Mouse (Mus musculus) cerebellum, adult 9-10 months (tissue): ENCODE data around the gene Nrbp1.
A peak's percentile ranks its signal among the peaks of the same experiment; 100 is the strongest.

Source experiments
- DNase-seq: peaks from one replicate; pipeline ENCODE4 v3.0.0; 2022

The Nrbp1 gene

DNA sequence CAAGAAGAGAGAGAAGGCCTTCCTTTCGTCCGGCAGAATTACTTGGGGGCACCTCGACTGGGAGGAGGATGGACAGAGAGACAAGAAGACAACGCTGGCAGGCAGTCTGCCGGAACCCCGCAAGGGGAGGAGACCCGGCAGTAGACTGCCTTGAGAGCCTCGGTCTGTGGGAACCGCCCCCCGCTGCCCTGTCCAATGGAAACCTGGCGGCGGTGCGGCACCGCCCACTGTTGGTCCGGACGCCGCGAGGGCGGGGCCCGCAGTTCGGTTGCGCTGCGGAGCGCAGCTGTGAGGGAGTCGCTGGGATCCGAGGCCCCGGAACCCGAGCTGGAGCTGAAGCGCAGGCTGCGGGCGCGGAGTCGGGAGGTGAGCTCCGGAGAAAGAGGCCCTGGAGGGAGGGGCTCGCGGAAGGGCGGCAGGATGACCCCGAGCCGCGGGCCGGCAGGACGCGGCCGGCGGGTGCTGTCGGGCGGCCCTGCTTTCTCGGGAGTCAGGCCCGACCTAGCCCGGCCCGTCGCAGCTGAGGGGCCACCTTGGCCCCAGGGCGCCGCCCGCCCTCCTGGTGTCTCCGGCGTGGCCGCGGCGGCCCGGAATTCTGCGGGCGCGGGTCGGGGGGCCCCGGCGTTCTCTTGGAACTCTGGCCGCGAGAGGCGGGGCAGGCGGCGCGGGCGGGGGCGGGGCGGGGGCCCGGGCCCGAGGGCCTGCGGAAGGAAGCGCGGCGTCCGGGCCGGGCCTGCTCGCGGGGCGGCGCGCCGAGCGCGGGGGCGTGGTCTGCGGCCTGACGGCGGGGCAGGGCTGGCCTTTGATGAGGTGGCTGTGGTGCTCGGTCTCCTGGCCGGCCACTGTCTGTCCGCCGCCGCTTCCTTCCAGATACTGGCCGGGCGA is at the start of gene Nrbp1, which contains the start of gene Gm9970:
TSS of gene Nrbp1 (plus strand) at position 228 of the 885 bp plus-strand sequence.
TSS of gene Gm9970 (minus strand) at position 596 of the 885 bp plus-strand sequence.
- DNase-seq: peak; percentile 95

DNA sequence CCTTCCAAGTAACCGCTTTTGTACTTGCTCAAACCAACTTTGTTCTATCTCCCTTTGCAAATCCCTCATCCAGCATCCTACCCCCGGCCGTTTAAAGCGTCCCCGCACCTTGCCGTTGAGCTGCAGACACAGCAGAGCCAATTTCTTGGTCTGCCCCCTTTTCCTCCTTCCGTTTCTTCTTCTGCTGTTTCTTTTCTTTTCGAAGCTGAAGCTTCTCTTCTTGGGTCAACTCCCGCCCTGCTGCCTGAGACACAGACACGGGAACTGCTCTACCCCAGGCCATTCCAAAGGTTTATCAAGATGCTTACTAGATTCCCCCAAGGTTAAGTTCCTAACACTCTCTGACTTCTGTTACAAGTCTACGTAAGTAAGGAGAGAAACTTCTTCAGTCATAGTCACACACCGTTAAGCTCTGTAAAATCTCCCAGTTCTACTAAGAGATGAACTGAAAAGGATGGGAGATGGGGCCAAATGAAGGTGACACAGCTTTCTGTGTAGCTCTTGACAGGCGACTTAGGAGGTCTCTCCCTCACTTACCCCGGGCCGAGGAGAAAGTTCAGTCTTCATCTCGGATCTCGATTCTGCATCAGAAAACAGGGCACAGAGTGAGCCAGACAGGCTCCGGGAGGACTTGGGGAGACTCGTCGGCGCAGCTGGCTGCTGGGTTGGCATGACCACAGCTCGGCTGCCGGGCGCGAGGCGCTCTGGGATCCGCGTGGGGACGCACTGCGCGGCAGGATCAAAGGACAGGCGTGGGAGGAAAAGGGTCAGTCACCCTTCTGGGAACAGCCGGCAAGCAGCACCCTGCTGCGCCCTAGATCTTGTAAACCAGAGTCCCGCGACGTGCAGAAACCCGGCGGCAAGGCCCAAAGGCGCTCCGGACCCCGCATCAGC is 48.4 kb upstream of the Nrbp1 start:
- DNase-seq: no peak

DNA sequence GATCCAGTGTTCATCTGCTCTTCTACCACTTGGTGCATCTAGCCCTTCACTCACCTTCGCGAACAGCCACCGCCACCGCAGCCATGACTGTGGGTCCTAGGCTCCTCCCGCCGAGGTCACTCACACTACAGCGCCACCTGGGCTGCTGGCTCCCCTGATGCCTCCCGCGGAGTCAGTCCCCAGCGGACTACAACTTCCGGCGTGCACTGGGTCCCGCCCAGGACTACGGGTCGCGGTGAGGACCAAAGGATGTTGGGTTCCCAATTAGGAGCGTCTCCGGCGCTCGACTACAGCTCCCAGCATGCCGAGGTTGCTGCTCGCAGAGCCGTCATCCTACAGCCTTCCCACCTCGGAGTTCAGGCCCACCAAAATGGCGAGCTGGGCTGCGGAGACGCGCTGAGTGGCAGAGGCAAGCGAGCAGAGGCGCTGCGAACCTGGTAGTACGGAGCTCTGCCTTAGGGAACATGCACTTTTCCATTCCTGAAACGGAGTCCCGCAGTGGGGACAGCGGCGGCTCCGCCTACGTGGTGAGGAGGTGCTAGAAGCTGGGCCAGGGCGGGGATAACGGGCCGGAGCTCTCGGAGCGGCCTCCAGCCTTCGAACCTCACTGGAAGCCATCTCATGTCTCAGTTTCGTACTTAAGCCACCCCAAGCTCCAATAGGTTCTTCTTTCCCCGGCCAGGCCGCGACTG is 47.6 kb upstream of the Nrbp1 start, which contains the start of the genes Snx17 and Eif2b4:
TSS of gene Snx17 (plus strand) at position 289 of the 692 bp plus-strand sequence.
TSS of gene Eif2b4 (minus strand) at position 492 of the 692 bp plus-strand sequence.
- peak; percentile 99 for DNase-seq

DNA sequence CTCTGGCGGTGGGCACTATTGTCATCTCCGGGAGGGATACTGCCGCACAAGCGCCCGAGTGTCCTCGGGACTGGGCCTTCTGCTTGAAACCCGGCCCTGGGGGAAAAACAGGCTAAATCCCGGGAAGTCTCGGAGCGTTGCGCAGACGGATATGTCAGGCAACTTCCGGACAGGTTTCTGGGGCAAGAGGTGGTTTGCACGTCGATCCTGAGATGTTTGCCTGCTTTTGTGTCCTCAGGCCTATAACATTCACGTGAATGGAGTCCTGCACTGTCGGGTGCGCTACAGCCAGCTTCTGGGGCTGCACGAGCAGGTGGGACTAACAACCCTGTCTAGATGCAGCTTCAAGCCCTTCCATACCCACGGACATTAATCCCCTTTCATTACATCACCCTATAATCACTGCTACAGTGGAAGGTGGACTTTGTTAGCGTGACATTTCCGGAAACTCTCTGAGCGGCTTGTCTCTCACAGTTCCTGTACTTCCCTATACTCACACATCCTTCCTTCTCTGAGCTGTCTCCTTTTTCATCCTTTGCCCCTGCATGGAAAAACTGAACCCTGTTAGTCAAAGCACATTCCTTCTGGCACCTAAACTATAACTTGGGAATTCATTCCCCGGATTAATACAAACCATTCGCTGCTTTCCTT is 46.9 kb upstream of the Nrbp1 start:
- DNase-seq: no peak

DNA sequence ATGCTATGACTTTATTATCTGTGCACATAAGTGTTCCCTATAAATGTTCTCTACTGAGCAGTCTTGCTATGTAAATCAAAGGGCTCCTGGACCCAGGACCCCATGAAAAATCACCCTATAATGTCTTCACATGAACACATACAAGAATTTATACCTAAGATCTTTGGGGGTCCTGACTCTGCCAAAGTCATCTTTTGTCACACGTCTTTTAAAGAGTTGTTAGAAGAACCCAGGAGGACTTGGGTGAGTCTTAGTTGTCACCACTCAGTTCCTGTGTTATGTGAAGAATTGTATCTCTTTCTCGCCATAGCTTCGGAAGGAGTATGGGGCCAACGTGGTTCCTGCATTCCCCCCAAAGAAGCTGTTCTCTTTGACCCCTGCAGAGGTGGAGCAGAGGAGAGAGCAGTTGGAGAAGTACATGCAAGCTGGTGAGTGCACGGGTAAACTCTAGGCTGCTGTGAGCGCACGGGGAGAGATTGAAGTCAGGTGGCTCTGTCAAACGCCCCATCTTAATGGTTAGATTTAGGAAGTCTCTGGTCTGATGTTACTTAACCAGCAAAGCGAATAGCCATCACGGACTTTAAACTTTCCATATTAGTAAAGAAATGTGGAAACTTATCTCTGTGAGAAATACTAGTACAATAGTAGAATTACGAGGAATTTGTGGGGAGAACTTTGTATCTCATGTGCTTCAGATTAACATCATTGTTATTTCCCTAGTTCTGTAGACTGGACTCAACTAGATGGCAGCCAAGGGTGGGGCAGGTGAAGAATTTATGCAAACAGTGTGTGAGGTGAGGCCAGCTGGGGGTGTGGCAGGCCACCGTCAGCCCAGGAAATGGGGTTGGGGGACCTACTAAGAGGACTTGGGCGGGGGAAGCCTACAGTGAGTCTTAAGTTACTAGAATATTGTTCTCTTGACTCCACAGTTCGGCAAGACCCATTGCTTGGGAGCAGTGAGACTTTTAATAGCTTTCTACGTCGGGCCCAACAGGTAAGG is 45.9 kb upstream of the Nrbp1 start:
- no peak for DNase-seq

DNA sequence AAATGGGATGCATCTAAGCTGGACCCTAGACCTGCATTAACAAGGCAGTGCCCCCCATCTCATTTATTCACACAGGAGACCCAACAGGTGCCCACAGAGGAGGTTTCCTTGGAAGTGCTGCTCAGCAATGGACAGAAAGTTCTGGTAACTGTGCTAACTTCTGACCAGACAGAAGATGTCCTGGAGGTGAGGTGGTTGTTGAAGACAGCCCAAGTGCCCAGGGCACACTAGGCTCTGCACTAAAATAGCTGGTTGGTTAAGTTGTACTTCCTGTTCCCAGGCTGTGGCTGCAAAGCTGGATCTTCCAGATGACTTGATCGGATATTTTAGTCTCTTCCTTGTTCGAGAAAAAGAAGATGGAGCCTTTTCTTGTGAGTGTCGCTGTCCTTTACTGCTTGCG is 45.0 kb upstream of the Nrbp1 start:
- no peak for DNase-seq

DNA sequence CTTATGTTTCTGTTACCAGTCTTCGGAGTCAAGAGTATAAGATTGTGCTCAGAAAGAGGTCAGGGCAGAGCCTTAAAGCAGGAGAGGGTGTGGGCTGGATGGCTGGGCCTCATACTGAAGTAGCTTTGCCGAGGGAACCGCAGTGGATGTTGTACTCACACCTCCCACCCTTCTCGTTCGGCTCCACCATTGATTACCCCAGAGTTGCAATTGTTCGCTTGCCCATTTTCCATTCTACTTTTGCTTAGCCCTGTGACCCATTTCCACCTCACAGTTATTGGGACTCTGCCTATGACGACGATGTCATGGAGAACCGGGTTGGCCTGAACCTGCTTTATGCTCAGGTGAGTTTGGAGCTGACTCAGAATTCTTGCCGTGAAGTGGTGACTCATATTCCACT is 44.5 kb upstream of the Nrbp1 start:
- DNase-seq: no peak

DNA sequence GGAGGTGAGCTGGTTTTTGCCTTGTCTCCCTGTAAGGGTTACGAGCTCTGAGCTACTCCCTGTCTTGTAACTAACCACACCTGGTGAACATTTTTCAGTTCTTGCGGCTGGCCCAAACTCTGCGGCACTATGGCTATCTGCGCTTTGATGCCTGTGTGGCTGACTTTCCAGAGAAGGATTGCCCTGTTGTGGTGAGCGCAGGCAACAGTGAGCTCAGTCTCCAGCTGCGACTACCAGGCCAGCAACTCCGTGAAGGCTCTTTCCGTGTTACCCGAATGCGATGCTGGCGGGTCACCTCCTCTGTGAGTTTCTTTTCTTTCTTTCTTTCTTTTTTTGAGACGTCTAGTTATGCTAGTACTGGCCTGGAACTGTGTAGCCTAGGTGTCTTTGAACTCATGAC is 43.6 kb upstream of the Nrbp1 start:
- no peak for DNase-seq

DNA sequence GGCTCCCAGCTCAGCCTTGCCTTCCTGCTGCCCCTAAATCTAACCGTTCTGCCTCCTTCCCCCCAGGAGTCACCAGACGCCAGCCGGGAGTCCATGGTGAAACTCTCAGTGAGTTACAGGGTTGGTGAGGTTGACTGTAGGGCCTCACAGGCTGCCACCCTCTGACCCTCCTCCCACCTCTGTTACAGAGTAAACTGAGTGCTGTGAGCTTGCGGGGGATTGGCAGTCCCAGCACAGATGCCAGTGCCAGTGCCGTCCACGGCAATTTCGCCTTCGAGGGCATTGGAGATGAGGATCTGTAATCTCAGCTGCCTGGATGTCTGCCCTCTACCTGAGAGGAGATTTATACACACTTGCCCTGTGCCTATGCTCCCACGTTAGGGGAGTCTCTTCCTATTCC is 42.5 kb upstream of the Nrbp1 start:
- no peak for DNase-seq

DNA sequence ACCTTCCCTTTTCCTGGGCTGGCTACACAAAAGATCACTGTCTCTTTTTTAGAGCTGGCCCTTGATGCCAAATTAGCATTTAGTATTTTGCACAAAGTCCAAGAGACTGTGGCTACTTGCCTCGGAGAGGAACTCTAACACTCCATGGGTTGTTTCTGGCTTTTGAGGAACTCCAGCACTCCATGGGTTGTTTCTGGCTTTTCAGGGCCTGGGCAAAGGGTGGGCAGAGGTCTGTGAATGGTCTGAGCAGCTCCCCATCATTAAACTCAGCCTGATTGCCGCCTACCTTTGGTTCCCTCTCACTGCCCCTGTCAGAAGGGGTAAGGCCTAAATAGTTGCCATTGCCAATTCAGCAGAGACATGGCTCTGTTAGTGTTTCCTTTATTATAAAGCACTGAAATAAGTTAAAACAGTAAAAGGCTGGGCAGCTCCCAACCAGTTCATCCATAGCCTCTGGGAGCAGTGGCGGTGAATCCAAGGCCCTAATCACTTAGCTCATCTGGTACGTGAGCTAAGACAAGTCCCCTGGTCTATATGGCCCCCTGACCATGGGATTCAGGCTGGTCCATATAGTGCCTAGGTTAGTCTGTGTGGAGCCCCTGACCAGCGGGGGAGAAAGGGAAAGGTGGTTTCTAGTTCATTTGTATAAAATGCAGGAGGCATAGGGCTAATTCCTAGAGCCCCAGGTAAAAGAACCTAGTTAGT is 41.9 kb upstream of the Nrbp1 start:
- DNase-seq: no peak

DNA sequence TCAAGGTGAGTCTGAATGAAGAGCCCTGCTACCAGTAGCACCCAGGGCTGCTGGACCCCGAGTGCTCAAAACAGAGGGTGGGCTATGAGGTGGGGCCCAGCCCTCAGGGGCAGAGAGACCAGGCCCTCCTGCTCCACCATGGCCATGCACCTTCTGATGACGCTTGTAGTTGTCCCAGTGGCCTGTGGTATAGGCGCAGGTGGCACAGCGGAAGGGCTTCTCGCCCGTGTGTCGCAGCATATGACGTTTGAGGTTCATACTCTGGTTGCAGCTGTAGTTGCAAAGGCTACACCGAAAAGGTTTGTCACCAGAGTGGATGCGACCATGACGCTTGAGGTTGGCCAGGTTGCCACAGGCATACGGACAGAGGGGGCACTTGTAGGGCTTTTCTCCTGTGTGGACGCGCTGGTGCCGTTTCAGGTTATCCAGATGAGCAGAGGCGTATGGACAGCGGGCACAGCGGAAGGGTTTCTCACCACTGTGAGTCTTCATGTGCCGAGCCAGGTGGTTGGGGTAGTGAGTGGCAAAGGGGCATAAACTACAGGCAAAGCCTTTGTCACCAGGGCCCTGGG is 41.3 kb upstream of the Nrbp1 start:
- DNase-seq: no peak

DNA sequence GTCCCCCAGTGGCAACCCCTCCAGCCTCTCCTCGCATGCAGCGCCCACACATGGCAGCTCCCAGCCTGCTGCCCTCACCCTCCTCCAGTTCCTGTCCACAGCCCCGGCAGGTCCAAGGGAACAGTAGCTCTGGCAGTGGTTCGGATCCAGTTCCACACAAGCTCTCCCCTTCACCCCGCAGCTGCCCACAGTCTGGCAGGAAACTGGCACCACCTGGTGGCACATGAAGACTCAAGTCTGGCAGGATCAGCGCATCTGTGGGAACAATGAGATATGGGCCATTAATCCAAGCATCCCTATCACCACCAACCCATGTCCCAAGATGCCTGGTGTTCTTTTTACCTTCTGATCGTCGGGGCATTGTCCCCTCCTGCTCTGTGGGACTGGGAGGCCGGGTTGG is 40.8 kb upstream of the Nrbp1 start:
- DNase-seq: no peak

DNA sequence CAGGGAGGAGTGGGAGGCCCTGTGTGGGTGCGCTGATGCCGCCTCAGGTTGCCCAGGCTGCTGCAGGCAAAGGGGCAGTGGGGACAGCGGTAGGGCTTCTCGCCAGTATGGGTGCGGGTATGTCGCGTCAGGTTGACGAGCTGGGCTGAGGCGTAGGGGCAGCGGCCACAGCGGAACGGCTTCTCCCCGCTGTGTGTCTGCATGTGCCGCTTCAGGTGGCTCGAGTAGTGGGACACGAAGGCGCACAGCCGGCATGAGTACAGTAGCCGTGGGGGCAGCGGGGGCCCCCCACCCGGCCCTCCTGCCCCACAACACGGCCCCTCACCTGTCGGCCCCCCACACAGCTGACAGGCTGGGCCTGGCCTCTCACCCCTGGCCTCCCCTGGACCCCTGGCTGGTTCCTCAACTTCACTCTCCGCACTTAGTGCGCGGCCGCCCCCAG is 40.3 kb upstream of the Nrbp1 start:
- DNase-seq: no peak

DNA sequence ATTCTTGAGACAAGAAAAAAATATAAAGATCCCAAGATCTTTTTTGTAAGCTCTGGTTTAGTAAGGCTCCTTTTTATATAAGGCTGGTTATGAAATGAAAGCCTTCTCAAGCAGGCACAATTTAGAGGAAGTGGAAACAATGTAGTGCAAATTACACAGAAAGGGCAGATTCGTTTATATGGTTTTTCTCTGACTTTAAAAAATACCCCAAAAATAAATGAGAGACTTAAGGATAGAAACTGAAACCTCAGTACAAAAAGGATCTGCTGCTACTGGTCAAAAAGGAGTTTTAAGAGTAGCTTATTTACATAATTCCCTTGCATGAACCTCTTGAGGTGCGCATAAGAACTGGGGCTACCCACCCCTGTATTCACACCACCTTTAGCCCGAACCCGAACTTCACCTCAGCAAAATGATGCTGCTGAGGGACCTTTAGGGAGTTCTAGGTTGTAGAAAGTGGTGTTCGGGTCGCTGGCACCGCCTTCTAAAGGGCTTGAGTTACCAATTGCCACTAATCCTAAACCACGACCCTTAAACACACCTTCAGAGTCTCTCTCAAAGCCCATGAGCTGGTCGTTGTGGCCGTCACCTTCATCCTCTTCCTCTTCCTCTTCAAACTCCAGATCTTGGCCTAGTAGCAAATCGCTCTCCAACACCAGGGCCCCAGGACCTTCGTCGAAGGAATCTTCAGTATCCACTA is 39.5 kb upstream of the Nrbp1 start:
- no peak for DNase-seq

DNA sequence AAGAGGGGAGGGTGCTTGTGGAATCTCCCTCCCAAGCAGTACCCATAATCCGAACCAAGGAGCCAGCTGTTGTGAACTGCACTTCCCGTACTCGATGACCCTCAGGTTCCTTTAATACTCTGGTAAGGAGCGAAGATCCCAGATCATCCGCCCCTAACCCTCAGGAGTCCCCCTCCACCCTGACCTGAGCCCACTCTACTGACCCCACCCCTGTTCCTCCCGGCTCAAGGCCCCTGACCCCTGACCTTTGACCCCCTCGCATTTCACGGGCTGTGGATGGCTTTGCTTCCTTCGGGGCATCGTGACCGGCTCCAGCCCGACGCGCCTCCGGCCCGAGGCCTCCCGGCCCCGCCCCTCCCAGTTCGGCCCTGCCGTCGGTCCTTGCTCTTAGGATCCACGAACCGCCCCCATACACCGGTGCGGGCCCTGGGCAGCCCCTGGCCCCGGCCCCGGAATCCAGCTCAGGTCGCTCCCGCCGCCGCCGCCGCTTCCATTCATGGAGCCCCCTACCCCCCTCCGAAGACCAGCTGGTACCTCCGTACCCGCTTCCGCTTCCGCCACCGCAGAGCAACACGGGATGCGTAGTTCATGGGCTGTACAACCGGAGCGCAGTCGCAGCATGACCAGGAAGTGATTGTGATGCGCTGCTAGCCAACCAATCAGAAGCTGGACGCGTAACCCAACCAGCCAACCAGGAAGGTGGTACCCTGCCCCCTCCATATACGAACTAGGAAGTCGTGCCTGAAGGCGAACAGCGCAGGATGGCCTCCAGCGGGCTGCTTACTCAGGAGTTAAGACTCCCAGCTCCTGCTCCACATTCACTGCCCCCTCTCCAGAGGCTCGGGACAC is 38.7 kb upstream of the Nrbp1 start, which contains the start of gene Zfp513:
TSS of gene Zfp513 (minus strand) at position 562 of the 849 bp plus-strand sequence.
- peak; percentile 98 for DNase-seq

DNA sequence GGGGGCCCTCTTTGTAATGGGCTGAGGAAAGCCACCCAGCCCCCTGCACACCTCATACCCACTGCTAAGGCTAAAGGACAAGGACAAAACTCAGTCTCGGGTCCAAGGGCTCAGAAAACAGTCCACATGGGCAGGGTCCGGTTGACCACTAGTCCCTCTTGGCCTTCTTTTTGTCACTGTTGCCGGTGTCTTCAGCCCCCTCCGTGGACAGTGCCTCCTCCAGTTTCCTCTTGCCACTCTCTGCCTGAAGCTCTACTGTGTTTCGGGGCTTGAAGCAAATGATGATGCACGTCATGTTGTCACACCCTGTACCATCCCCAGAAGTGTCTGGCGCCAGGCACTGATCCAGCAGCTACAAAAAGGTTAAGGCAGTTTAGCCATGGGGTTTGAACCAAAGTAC is 37.7 kb upstream of the Nrbp1 start:
- DNase-seq: no peak

DNA sequence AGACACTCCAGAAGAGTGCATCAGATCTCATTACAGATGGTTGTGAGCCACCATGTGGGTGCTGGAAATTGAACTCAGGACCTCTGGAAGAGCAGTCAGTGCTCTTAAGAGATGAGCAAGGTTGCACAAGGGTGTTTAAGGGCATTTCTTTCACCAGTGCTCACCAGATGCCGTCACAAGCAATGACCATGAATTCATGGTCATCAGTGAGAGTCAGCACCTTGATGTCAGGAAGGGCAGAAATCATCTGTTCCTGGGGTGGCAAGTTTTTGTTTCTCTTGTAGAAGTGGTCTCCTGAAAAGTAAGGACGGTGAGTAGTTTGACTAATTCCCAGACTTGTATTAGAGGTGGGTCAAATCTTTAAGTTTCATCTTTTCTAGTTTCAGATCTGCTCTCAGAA is 36.8 kb upstream of the Nrbp1 start:
- DNase-seq: no peak

DNA sequence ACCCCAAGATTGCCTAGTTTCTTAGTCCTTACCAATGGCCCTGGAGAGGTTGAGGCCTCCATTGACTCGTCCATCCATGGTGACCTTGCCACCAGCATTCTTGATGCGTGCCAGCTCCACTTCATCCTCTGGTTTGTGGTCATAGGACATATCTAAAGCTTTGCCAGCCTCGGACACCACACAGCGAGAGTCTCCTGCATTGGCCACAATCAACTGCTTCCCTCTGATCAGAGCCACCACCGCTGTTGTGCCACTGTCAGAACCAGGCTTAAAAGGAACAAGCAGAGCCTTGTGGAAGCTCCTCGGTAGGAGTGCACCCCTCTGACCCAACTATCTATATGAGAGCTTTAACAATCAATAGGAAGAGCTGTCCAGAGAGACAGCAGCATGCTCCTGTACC is 36.2 kb upstream of the Nrbp1 start:
- DNase-seq: no peak
